Mouse (Mus musculus) forebrain, embryonic 10.5 days (tissue): ENCODE measurements around the gene Robo3. TPM values are rescaled to one million over a fixed set of nuclear protein-coding genes. Genes with fewer than 3 reads are reported as not detected.

Experiments
- DNase-seq: peaks from one replicate; pipeline ENCODE4 v3.0.0-alpha.2; 2017; ENCODE audit warnings: low spot score; ENCODE audit errors: extremely low spot score
- H3K27ac ChIP-seq: fragments of 300-500 bp; sonication (generic); 2 replicates; pipeline ENCODE4 v1.5.1; 2016; ENCODE audit warnings: mild to moderate bottlenecking
- H3K27me3 ChIP-seq: fragments of 300-500 bp; sonication (generic); 2 replicates; pipeline ENCODE4 v1.6.1; 2016; ENCODE audit warnings: mild to moderate bottlenecking; ENCODE audit not compliant: poor library complexity, severe bottlenecking
- H3K36me3 ChIP-seq: fragments of 300-500 bp; sonication (generic); replicated peaks from 2 replicates; pipeline ENCODE4 v1.6.1; 2016; ENCODE audit warnings: mild to moderate bottlenecking, moderate library complexity
- H3K4me1 ChIP-seq: fragments of 300-500 bp; sonication (generic); 2 replicates; pipeline ENCODE4 v1.6.1; 2016
- H3K4me3 ChIP-seq: fragments of 300-500 bp; sonication (generic); 2 replicates; pipeline ENCODE4 v1.5.1; 2016; ENCODE audit warnings: mild to moderate bottlenecking, moderate library complexity
- H3K9me3 ChIP-seq: fragments of 300-500 bp; sonication (generic); 2 replicates; pipeline ENCODE4 v1.6.1; 2016; ENCODE audit warnings: mild to moderate bottlenecking, moderate library complexity
- WGBS: fragments of 180-500 bp; shearing (Covaris S2); methylation state at CpG from one replicate; pipeline ENCODE4 v1.1.7; 2016; 5-methylcytosine and 5-hydroxymethylcytosine counted together
- polyA plus RNA-seq: library from polyadenylated mRNA; unstranded; fragments of >200 nt; fragmentation: Nextera tagmentation; extraction: Ambion mirVana; gene quantifications from 2 replicates; pipeline ENCODE4 v1.2.1, GENCODE M21; 2016

The Robo3 gene
- polyA plus RNA-seq, 1 experiment from 2014 or later, result 5.5 TPM

- H3K27me3 ChIP-seq, result peaks cover 97% of the 10 kb centered on the region
- peak; percentile 78 for DNase-seq
- H3K4me3 ChIP-seq, result peak overlapping the region; percentile 26; the same call in 1 of the 2 replicates
- H3K4me1 ChIP-seq, result peaks cover 84% of the 10 kb centered on the region
- WGBS, result 3% methylated on average over 6 of the region's 6 CpGs
- no peaks in the 10 kb centered on the region for H3K36me3 ChIP-seq
- H3K27ac ChIP-seq, result peak overlapping the region; percentile 60
- H3K9me3 ChIP-seq, result no peaks in the 10 kb centered on the region
Measured at GRCm38 (mm10) chr9:37454011-37454492, 21.0 kb upstream of the Robo3 start.

GRCm38 (mm10) chr9:37453328-37453727 lies 20.3 kb upstream of the Robo3 start:
- peaks cover 77% of the 10 kb centered on the region for H3K4me1 ChIP-seq
- DNase-seq, result no peak
- peak overlapping the region; percentile 22; the same call in 1 of the 2 replicates for H3K27ac ChIP-seq
- H3K9me3 ChIP-seq, result no peaks in the 10 kb centered on the region
- H3K27me3 ChIP-seq, result peaks cover 94% of the 10 kb centered on the region
- 31% methylated on average over 4 of the region's 4 CpGs for WGBS
- H3K4me3 ChIP-seq, result no peak overlapping the region
- no peaks in the 10 kb centered on the region for H3K36me3 ChIP-seq

GRCm38 (mm10) chr9:37452401-37452800 lies 19.4 kb upstream of the Robo3 start:
- WGBS, result 0% methylated on average over 5 of the region's 5 CpGs
- H3K27me3 ChIP-seq, result peaks cover 89% of the 10 kb centered on the region
- H3K9me3 ChIP-seq, result no peaks in the 10 kb centered on the region
- peak overlapping the region; percentile 6; the same call in 1 of the 2 replicates for H3K4me3 ChIP-seq
- H3K27ac ChIP-seq, result peak overlapping the region; percentile 45
- DNase-seq, result no peak
- no peaks in the 10 kb centered on the region for H3K36me3 ChIP-seq
- peaks cover 68% of the 10 kb centered on the region for H3K4me1 ChIP-seq

- Histone ChIP-seq H3K9me3 (no peaks in the 10 kb centered on the region), H3K27ac (no peak overlapping the region), H3K4me3 (no peak overlapping the region), H3K27me3 (peaks cover 62% of the 10 kb centered on the region), H3K36me3 (no peaks in the 10 kb centered on the region), H3K4me1 (peaks cover 38% of the 10 kb centered on the region)
- 60% methylated on average over 3 of the region's 3 CpGs for WGBS
- DNase-seq, result no peak
Measured at GRCm38 (mm10) chr9:37437772-37438735, 5.0 kb upstream of the Robo3 start.

- Histone ChIP-seq H3K36me3 (no peaks in the 10 kb centered on the region), H3K4me1 (peaks cover 57% of the 10 kb centered on the region), H3K27ac (no peak overlapping the region), H3K9me3 (no peaks in the 10 kb centered on the region), H3K4me3 (no peak overlapping the region), H3K27me3 (peaks cover 86% of the 10 kb centered on the region)
- WGBS, result 2% methylated on average over 4 of the region's 4 CpGs
- DNase-seq, result no peak
Measured at GRCm38 (mm10) chr9:37435616-37436015, 2.6 kb upstream of the Robo3 start.

GRCm38 (mm10) chr9:37434932-37435331 lies 1.9 kb upstream of the Robo3 start:
- DNase-seq, result peak; percentile 52
- H3K36me3 ChIP-seq, result no peaks in the 10 kb centered on the region
- H3K9me3 ChIP-seq, result no peaks in the 10 kb centered on the region
- under 1% methylated on average over 14 of the region's 14 CpGs for WGBS
- no peak overlapping the region for H3K4me3 ChIP-seq
- H3K4me1 ChIP-seq, result peaks cover 58% of the 10 kb centered on the region
- peaks cover 91% of the 10 kb centered on the region for H3K27me3 ChIP-seq
- H3K27ac ChIP-seq, result 0 out of 2 replicates have a peak overlapping the region, but pooled peaks have one; percentile 10

GRCm38 (mm10) chr9:37433823-37434560 lies 946 bp upstream of the Robo3 start:
- peak; percentile 28 for DNase-seq
- WGBS, result 2% methylated on average over 18 of the region's 18 CpGs
- Histone ChIP-seq H3K27ac (no peak overlapping the region), H3K36me3 (no peaks in the 10 kb centered on the region), H3K4me3 (peak overlapping the region; percentile 55), H3K4me1 (peaks cover 62% of the 10 kb centered on the region), H3K9me3 (no peaks in the 10 kb centered on the region), H3K27me3 (peaks cover 96% of the 10 kb centered on the region)

- Histone ChIP-seq H3K36me3 (no peaks in the 10 kb centered on the region), H3K4me1 (peaks cover 53% of the 10 kb centered on the region), H3K27me3 (peaks cover 100% of the 10 kb centered on the region), H3K27ac (no peak overlapping the region), H3K9me3 (no peaks in the 10 kb centered on the region), H3K4me3 (peak overlapping the region; percentile 55)
- peak; percentile 47 for DNase-seq
- under 1% methylated on average over 16 of the region's 17 CpGs for WGBS
Measured at GRCm38 (mm10) chr9:37432026-37432666, 900 bp downstream of the Robo3 start.

- peak; percentile 90 for DNase-seq
- H3K9me3 ChIP-seq, result no peaks in the 10 kb centered on the region
- peak overlapping the region; percentile 28 for H3K4me3 ChIP-seq
- no peaks in the 10 kb centered on the region for H3K36me3 ChIP-seq
- WGBS, result 1% methylated on average over 12 of the region's 12 CpGs
- peaks cover 49% of the 10 kb centered on the region for H3K4me1 ChIP-seq
- no peak overlapping the region for H3K27ac ChIP-seq
- H3K27me3 ChIP-seq, result peaks cover 88% of the 10 kb centered on the region
Measured at GRCm38 (mm10) chr9:37430582-37430981, 2.5 kb downstream of the Robo3 start.

- Histone ChIP-seq H3K9me3 (no peaks in the 10 kb centered on the region), H3K4me3 (no peak overlapping the region), H3K36me3 (no peaks in the 10 kb centered on the region), H3K27ac (no peak overlapping the region), H3K4me1 (peaks cover 37% of the 10 kb centered on the region), H3K27me3 (peaks cover 84% of the 10 kb centered on the region)
- 47% methylated on average over 26 of the region's 26 CpGs for WGBS
- no peak for DNase-seq
Measured at GRCm38 (mm10) chr9:37429326-37429725, 3.7 kb downstream of the Robo3 start.

GRCm38 (mm10) chr9:37421239-37421638 lies 11.8 kb downstream of the Robo3 start:
- peak overlapping the region; percentile 42 for H3K4me3 ChIP-seq
- DNase-seq, result no peak
- 34% methylated on average over 12 of the region's 12 CpGs for WGBS
- no peak overlapping the region for H3K27ac ChIP-seq
- H3K27me3 ChIP-seq, result peaks cover 66% of the 10 kb centered on the region
- no peaks in the 10 kb centered on the region for H3K36me3 ChIP-seq
- H3K4me1 ChIP-seq, result peaks cover 12% of the 10 kb centered on the region
- no peaks in the 10 kb centered on the region for H3K9me3 ChIP-seq

GRCm38 (mm10) chr9:37420676-37421075 lies 12.4 kb downstream of the Robo3 start:
- WGBS, result under 1% methylated on average over 27 of the region's 27 CpGs
- Histone ChIP-seq H3K4me3 (peak overlapping the region; percentile 42), H3K9me3 (no peaks in the 10 kb centered on the region), H3K27me3 (peaks cover 66% of the 10 kb centered on the region), H3K4me1 (peaks cover 12% of the 10 kb centered on the region), H3K36me3 (no peaks in the 10 kb centered on the region), H3K27ac (no peak overlapping the region; the same call in 1 of the 2 replicates)
- peak; percentile 91 for DNase-seq
